Mouse (Mus musculus) testis, adult 2 months (tissue): ENCODE data around the gene Fgf2.

Source experiments
- CTCF ChIP-seq: fragments of 200-500 bp; IDR thresholded peaks from 2 replicates; pipeline ENCODE4 v1.5.1; 2012; ENCODE audit warnings: low read depth, mild to moderate bottlenecking, inconsistent platforms, low read length, moderate library complexity; ENCODE audit not compliant: control insufficient read depth, insufficient read depth, insufficient replicate concordance
- POLR2A ChIP-seq: fragments of 200-500 bp; IDR thresholded peaks from 2 replicates; pipeline ENCODE4 v1.6.1; 2012; ENCODE audit warnings: low read depth, mild to moderate bottlenecking, inconsistent platforms, low read length, moderate library complexity; ENCODE audit not compliant: control insufficient read depth

DNA sequence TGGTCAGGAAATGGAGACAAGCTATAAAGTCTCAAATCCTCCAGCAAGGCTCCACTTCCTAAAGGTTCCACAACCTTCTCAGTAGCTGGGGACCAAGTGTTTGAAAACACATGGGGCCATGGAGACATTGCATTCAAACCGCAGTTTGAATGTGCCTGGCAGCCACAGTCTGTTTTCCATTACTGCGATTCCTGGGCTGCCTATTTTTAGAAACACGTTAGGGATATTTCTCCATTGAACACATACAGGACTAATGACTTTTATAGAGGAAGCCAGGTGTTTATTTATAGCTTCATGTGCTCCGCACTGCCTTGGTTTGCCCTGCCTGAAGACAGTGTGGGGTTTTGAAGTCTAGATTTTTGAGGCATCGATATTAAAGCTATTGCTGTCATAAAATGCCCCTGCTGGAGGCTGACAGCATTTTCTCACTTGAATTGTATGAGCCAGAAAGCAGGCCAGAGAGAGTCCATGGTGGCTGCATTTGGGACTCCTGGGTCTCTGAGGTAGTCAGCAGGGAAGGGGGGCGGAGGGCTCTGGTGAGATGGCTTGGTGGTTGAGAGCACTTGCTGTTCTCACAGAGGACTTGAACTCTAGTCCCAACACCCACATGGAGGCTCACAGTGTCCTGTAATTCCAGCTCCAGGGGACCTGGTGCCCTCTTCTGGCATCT lies 35.1 kb downstream of the Fgf2 start:
- TF ChIP-seq CTCF (no peak), POLR2A (no peak)
